15 mouse cellular contexts compared by ENCODE assay signal in genomic region chr9:109092799-109093198, GRCm38 (mm10). TPM values are rescaled to one million over a fixed set of nuclear protein-coding genes. Genes with fewer than 3 reads are reported as not detected.
DNase-seq lines count a peak whose midpoint lies in the region; ATAC-seq lines count a peak whose summit lies in the region.
"Had no signal": no experiment of that assay in that cellular context is flagged by ENCODE, and none has a peak within 500 bp of the region (broad histone marks: within the 10 kb centered on the region; RNA-seq: fewer than 3 reads in every experiment).

No protein-coding gene starts in this region.

- ATAC-seq in heart, embryonic 13.5 days (ENCODE audit: extremely low read depth, insufficient number of reproducible peaks, low FRiP score, low TSS enrichment) = no peak
- peak; percentile 49 for ATAC-seq in liver, embryonic 13.5 days (ENCODE audit: low read depth)
- no peak for ATAC-seq in hindbrain, embryonic 12.5 days (ENCODE audit: low FRiP score)
- ATAC-seq: forebrain, embryonic 15.5 days had no signal

- H3K36me3 ChIP-seq in heart, embryonic 13.5 days = peaks cover 42% of the 10 kb centered on the region
- H3K36me3 ChIP-seq in liver, embryonic 13.5 days = peaks cover 33% of the 10 kb centered on the region
- H3K36me3 ChIP-seq in hindbrain, embryonic 12.5 days = peaks cover 27% of the 10 kb centered on the region
- peaks cover 34% of the 10 kb centered on the region for H3K36me3 ChIP-seq in heart, embryonic 10.5 days

- H3K4me2 ChIP-seq in heart, embryonic 13.5 days = no peak overlapping the region
- no peak overlapping the region for H3K4me2 ChIP-seq in liver, embryonic 13.5 days
- H3K4me2 ChIP-seq in hindbrain, embryonic 12.5 days (replicated peaks) = no peak overlapping the region
- H3K4me2 ChIP-seq: embryonic facial prominence, embryonic 12.5 days; forebrain, embryonic 15.5 days had no signal

- intact Hi-C loops in heart, postnatal 36 days (cut with DNase I) = no loop called here

- 66% methylated on average over 6 of the region's 6 CpGs for whole genome bisulfite sequencing in heart, embryonic 13.5 days
- WGBS in liver, embryonic 13.5 days (ENCODE audit: insufficient replicate concordance) = 61% methylated on average over 6 of the region's 6 CpGs
- 26% methylated on average over 6 of the region's 6 CpGs for WGBS in hindbrain, embryonic 12.5 days
- 60% methylated on average over 6 of the region's 6 CpGs for WGBS in heart, embryonic 10.5 days

- no peaks in the 10 kb centered on the region for H3K9me3 ChIP-seq in heart, embryonic 13.5 days
- no peaks in the 10 kb centered on the region for H3K9me3 ChIP-seq in liver, embryonic 13.5 days (replicated peaks)
- no peaks in the 10 kb centered on the region for H3K9me3 ChIP-seq in hindbrain, embryonic 12.5 days (replicated peaks)
- H3K9me3 ChIP-seq in heart, embryonic 10.5 days = no peaks in the 10 kb centered on the region
- H3K9me3 ChIP-seq: embryonic facial prominence, embryonic 12.5 days; forebrain, embryonic 15.5 days had no signal

- DNase-seq in heart, postnatal 36 days = no peak
- peak; percentile 39 for DNase-seq in embryo, embryonic 10.5 days (ENCODE audit: low spot score)
- DNase-seq in kidney, adult 9 months = peak; percentile 63
- DNase-seq in liver, embryonic 13.5 days = no peak
- no peak for DNase-seq in thymus, postnatal 4 days
- no peak for DNase-seq in heart, embryonic 10.5 days (ENCODE audit: low spot score)
- DNase-seq: cerebellum, adult 18-20 months; gastrocnemius, postnatal 25 days; lung, postnatal 14 days; right cerebral cortex, postnatal 25 days had no signal

- no peaks in the 10 kb centered on the region for H3K27me3 ChIP-seq in heart, embryonic 13.5 days (replicated peaks)
- H3K27me3 ChIP-seq in liver, embryonic 13.5 days = peaks cover 51% of the 10 kb centered on the region
- no peaks in the 10 kb centered on the region for H3K27me3 ChIP-seq in hindbrain, embryonic 12.5 days
- no peaks in the 10 kb centered on the region for H3K27me3 ChIP-seq in heart, embryonic 10.5 days (ENCODE audit: insufficient read depth, poor library complexity, severe bottlenecking)
- H3K27me3 ChIP-seq: embryonic facial prominence, embryonic 12.5 days; forebrain, embryonic 15.5 days had no signal

- no peak overlapping the region for H3K4me3 ChIP-seq in heart, embryonic 13.5 days
- no peak overlapping the region for H3K4me3 ChIP-seq in liver, embryonic 13.5 days (replicated peaks)
- no peak overlapping the region for H3K4me3 ChIP-seq in hindbrain, embryonic 12.5 days
- H3K4me3 ChIP-seq in heart, embryonic 10.5 days = no peak overlapping the region
- H3K4me3 ChIP-seq: embryonic facial prominence, embryonic 12.5 days; forebrain, embryonic 15.5 days had no signal

- no peak overlapping the region for H3K9ac ChIP-seq in heart, embryonic 13.5 days
- no peak overlapping the region for H3K9ac ChIP-seq in liver, embryonic 13.5 days
- no peak overlapping the region for H3K9ac ChIP-seq in hindbrain, embryonic 12.5 days
- H3K9ac ChIP-seq: embryonic facial prominence, embryonic 12.5 days; forebrain, embryonic 15.5 days had no signal

- peak overlapping the region; percentile 29 for H3K27ac ChIP-seq in heart, embryonic 13.5 days (replicated peaks)
- H3K27ac ChIP-seq in liver, embryonic 13.5 days = peak overlapping the region; percentile 75
- H3K27ac ChIP-seq in hindbrain, embryonic 12.5 days = no peak overlapping the region
- no peak overlapping the region for H3K27ac ChIP-seq in heart, embryonic 10.5 days
- H3K27ac ChIP-seq: embryonic facial prominence, embryonic 12.5 days; forebrain, embryonic 15.5 days had no signal

- H3K4me1 ChIP-seq in heart, embryonic 13.5 days = peaks cover 45% of the 10 kb centered on the region
- peaks cover 31% of the 10 kb centered on the region for H3K4me1 ChIP-seq in liver, embryonic 13.5 days (replicated peaks)
- H3K4me1 ChIP-seq in hindbrain, embryonic 12.5 days = peaks cover 40% of the 10 kb centered on the region
- H3K4me1 ChIP-seq in heart, embryonic 10.5 days = peaks cover 60% of the 10 kb centered on the region

RNA-seq across cellular contexts. Expression of gene Plxnb1, which starts 2.4 kb away (rescaled TPM):
- polyA plus RNA-seq in heart, embryonic 13.5 days (2015; fragmentation: Nextera tagmentation; extraction: Ambion mirVana) = 7.1 and 8.2 TPM in 2 replicates
- 10 to 100 TPM; 16.4 to 19.1 TPM for total RNA-seq in heart, postnatal 36 days (2021)
- 2.3 and 3.2 TPM in 2 replicates for polyA plus RNA-seq in liver, embryonic 13.5 days (2015; fragmentation: Nextera tagmentation; extraction: Ambion mirVana)
- polyA plus RNA-seq in hindbrain, embryonic 12.5 days (2016; fragmentation: Nextera tagmentation; extraction: Ambion mirVana) = 38.4 and 41.2 TPM in 2 replicates
- polyA plus RNA-seq in heart, embryonic 10.5 days (2016; fragmentation: Nextera tagmentation; extraction: Ambion mirVana) = 11.5 and 14.2 TPM in 2 replicates
- total RNA-seq: MEL had no signal

RNA-seq across cellular contexts. Expression of gene Tma7, which starts 10.4 kb away (rescaled TPM):
- polyA plus RNA-seq in heart, embryonic 13.5 days (2015; fragmentation: Nextera tagmentation; extraction: Ambion mirVana) = 568 and 620 TPM in 2 replicates
- 100 to 1,000 TPM; 241 to 249 TPM for total RNA-seq in heart, postnatal 36 days (2021)
- polyA plus RNA-seq in liver, embryonic 13.5 days (2015; fragmentation: Nextera tagmentation; extraction: Ambion mirVana) = 480 and 506 TPM in 2 replicates
- 746 and 747 TPM in 2 replicates for polyA plus RNA-seq in hindbrain, embryonic 12.5 days (2016; fragmentation: Nextera tagmentation; extraction: Ambion mirVana)
- polyA plus RNA-seq in heart, embryonic 10.5 days (2016; fragmentation: Nextera tagmentation; extraction: Ambion mirVana) = 734 and 774 TPM in 2 replicates

RNA-seq across cellular contexts. Expression of gene Ccdc51, which starts 10.5 kb away (rescaled TPM):
- 12.4 and 16.7 TPM in 2 replicates for polyA plus RNA-seq in heart, embryonic 13.5 days (2015; fragmentation: Nextera tagmentation; extraction: Ambion mirVana)
- 10 to 100 TPM; 11.7 to 12.2 TPM for total RNA-seq in heart, postnatal 36 days (2021)
- 14.6 and 14.7 TPM in 2 replicates for polyA plus RNA-seq in liver, embryonic 13.5 days (2015; fragmentation: Nextera tagmentation; extraction: Ambion mirVana)
- polyA plus RNA-seq in hindbrain, embryonic 12.5 days (2016; fragmentation: Nextera tagmentation; extraction: Ambion mirVana) = 11.9 and 12.1 TPM in 2 replicates
- 19.1 and 19.7 TPM in 2 replicates for polyA plus RNA-seq in heart, embryonic 10.5 days (2016; fragmentation: Nextera tagmentation; extraction: Ambion mirVana)

RNA-seq across cellular contexts. Expression of gene Atrip, which starts 18.9 kb away (rescaled TPM):
- polyA plus RNA-seq in heart, embryonic 13.5 days (2015; fragmentation: Nextera tagmentation; extraction: Ambion mirVana) = 16.6 and 18.0 TPM in 2 replicates
- 1 to 10 TPM; 8.0 to 8.2 TPM for total RNA-seq in heart, postnatal 36 days (2021)
- polyA plus RNA-seq in liver, embryonic 13.5 days (2015; fragmentation: Nextera tagmentation; extraction: Ambion mirVana) = 12.6 and 12.7 TPM in 2 replicates
- polyA plus RNA-seq in hindbrain, embryonic 12.5 days (2016; fragmentation: Nextera tagmentation; extraction: Ambion mirVana) = 29.3 and 31.8 TPM in 2 replicates
- 20.6 and 26.8 TPM in 2 replicates for polyA plus RNA-seq in heart, embryonic 10.5 days (2016; fragmentation: Nextera tagmentation; extraction: Ambion mirVana)

RNA-seq across cellular contexts. Expression of gene Trex1, which starts 33.3 kb away (rescaled TPM):
- 7.7 and 10.9 TPM in 2 replicates for polyA plus RNA-seq in heart, embryonic 13.5 days (2015; fragmentation: Nextera tagmentation; extraction: Ambion mirVana)
- total RNA-seq in heart, postnatal 36 days (2021) = 10 to 100 TPM; 14.0 to 14.7 TPM
- 7.4 and 8.9 TPM in 2 replicates for polyA plus RNA-seq in liver, embryonic 13.5 days (2015; fragmentation: Nextera tagmentation; extraction: Ambion mirVana)
- polyA plus RNA-seq in hindbrain, embryonic 12.5 days (2016; fragmentation: Nextera tagmentation; extraction: Ambion mirVana) = 8.0 and 9.9 TPM in 2 replicates
- 8.2 and 8.9 TPM in 2 replicates for polyA plus RNA-seq in heart, embryonic 10.5 days (2016; fragmentation: Nextera tagmentation; extraction: Ambion mirVana)

Comparison
In these comparisons a context has a peak if more than half of its experiments do, and no peak if none do; other contexts are left out.
1. H3K27ac ChIP-seq: peak in heart, embryonic 13.5 days (single experiment) and liver, embryonic 13.5 days (single experiment); none in hindbrain, embryonic 12.5 days (single experiment) and heart, embryonic 10.5 days (single experiment).
2. DNase-seq: peak in embryo, embryonic 10.5 days (single experiment) and kidney, adult 9 months (single experiment); none in heart, postnatal 36 days (0 of 2), liver, embryonic 13.5 days (single experiment), thymus, postnatal 4 days (single experiment) and heart, embryonic 10.5 days (single experiment).